ENCODE assay signal across 9 mouse cellular contexts in genomic region chr16:42745943-42746675, GRCm38 (mm10).
DNase-seq lines count a peak whose midpoint lies in the region; ATAC-seq lines count a peak whose summit lies in the region.
"Had no signal": no experiment of that assay in that cellular context is flagged by ENCODE, and none has a peak within 500 bp of the region (broad histone marks: within the 10 kb centered on the region; RNA-seq: fewer than 3 reads in every experiment).

No protein-coding gene starts in this region.

- H3K36me3 ChIP-seq in heart, embryonic 16.5 days (ENCODE audit: control insufficient read depth, insufficient read depth) = no peaks in the 10 kb centered on the region
- no peaks in the 10 kb centered on the region for H3K36me3 ChIP-seq in embryonic facial prominence, embryonic 12.5 days
- H3K36me3 ChIP-seq in kidney, embryonic 15.5 days = no peaks in the 10 kb centered on the region

- 33% methylated on average over 11 of the region's 11 CpGs for WGBS in heart, embryonic 16.5 days
- WGBS in embryonic facial prominence, embryonic 12.5 days = 46% methylated on average over 11 of the region's 11 CpGs
- 44% methylated on average over 11 of the region's 11 CpGs for WGBS in kidney, embryonic 15.5 days

- no peaks in the 10 kb centered on the region for H3K27me3 ChIP-seq in heart, embryonic 16.5 days (ENCODE audit: control insufficient read depth, insufficient read depth, low read length)
- no peaks in the 10 kb centered on the region for H3K27me3 ChIP-seq in embryonic facial prominence, embryonic 12.5 days
- no peaks in the 10 kb centered on the region for H3K27me3 ChIP-seq in kidney, embryonic 15.5 days

- no peaks in the 10 kb centered on the region for H3K4me1 ChIP-seq in heart, embryonic 16.5 days (ENCODE audit: control insufficient read depth, insufficient read depth, low read length)
- H3K4me1 ChIP-seq in embryonic facial prominence, embryonic 12.5 days = 0 out of 2 replicates have a peak, but pooled peaks cover 7% of the 10 kb centered on the region
- no peaks in the 10 kb centered on the region for H3K4me1 ChIP-seq in kidney, embryonic 15.5 days

- no peak for ATAC-seq in heart, embryonic 16.5 days (replicated peaks; ENCODE audit: extremely low read depth, insufficient read depth, low FRiP score)
- ATAC-seq in embryonic facial prominence, embryonic 12.5 days (ENCODE audit: insufficient number of reproducible peaks, insufficient read depth, low FRiP score, low TSS enrichment) = no peak
- ATAC-seq in kidney, embryonic 15.5 days (replicated peaks; ENCODE audit: low FRiP score) = no peak

- H3K9ac ChIP-seq in heart, embryonic 16.5 days (ENCODE audit: low read length) = no peak overlapping the region
- H3K9ac ChIP-seq in embryonic facial prominence, embryonic 12.5 days = no peak overlapping the region
- H3K9ac ChIP-seq in kidney, embryonic 15.5 days = no peak overlapping the region

- peak overlapping the region; percentile 33; the same call in 1 of the 2 replicates for H3K4me2 ChIP-seq in heart, embryonic 16.5 days (ENCODE audit: low read depth, low read length)
- peak overlapping the region; percentile 22; the same call in 1 of the 2 replicates for H3K4me2 ChIP-seq in embryonic facial prominence, embryonic 12.5 days (replicated peaks)
- H3K4me2 ChIP-seq in kidney, embryonic 15.5 days = no peak overlapping the region

- H3K9me3 ChIP-seq in heart, embryonic 16.5 days (replicated peaks; ENCODE audit: control insufficient read depth, low read length) = no peaks in the 10 kb centered on the region
- H3K9me3 ChIP-seq in embryonic facial prominence, embryonic 12.5 days = no peaks in the 10 kb centered on the region
- no peaks in the 10 kb centered on the region for H3K9me3 ChIP-seq in kidney, embryonic 15.5 days (replicated peaks)

- H3K4me3 ChIP-seq in heart, embryonic 16.5 days (ENCODE audit: low read length) = no peak overlapping the region
- no peak overlapping the region for H3K4me3 ChIP-seq in embryonic facial prominence, embryonic 12.5 days
- H3K4me3 ChIP-seq in kidney, embryonic 15.5 days (replicated peaks) = no peak overlapping the region

- no peak overlapping the region for H3K27ac ChIP-seq in heart, embryonic 16.5 days (ENCODE audit: low read length)
- H3K27ac ChIP-seq in embryonic facial prominence, embryonic 12.5 days = 0 out of 2 replicates have a peak overlapping the region, but pooled peaks have one; percentile 30
- H3K27ac ChIP-seq in kidney, embryonic 15.5 days = no peak overlapping the region
- H3K27ac ChIP-seq: macrophage had no signal

- no peak for DNase-seq in heart, adult 9 months (ENCODE audit: low spot score in 2 of 2)
- peak; percentile 69 for DNase-seq in MN1 (ENCODE audit: low spot score)
- DNase-seq in left cerebral cortex, adult 18-20 months (ENCODE audit: low spot score in 2 of 2) = peak; percentile 20 to 45
- DNase-seq in telencephalon, adult 2 months (ENCODE audit: low read depth, low spot score) = peak; percentile 64
- no peak for DNase-seq in kidney, adult 11 months

Comparison
In these comparisons a context has a peak if more than half of its experiments do, and no peak if none do; other contexts are left out.
1. DNase-seq: peak in MN1 (single experiment), left cerebral cortex, adult 18-20 months (2 of 2) and telencephalon, adult 2 months (single experiment); none in heart, adult 9 months (0 of 2) and kidney, adult 11 months (single experiment).